Mouse (Mus musculus): ENCODE data around the gene Pramel1. TPM values are rescaled to one million over a fixed set of nuclear protein-coding genes. Genes with fewer than 3 reads are reported as not detected.

Pramel1 gene
- polyA plus RNA-seq, 1 experiment from 2014 or later: not detected

DNA sequence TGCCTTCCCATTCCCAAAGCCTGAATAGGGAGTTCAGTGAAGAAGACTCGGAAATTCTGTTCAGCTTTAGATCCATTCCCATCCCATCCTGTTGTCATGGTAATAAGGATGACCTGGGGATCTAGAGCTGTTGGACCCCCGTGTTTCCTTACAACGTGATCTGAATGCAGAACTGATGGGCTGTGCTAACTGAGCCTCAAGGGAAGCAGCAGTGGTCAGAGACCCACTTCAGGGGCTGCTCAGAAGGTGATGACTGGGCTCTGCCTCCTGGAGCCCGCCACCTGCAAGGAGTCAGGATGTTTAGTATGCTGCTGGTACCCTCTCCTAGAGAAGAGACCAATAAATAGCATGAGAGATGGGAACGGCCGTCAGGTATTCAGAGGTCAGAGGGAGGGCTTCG is 14.7 kb upstream of the Pramel1 start:
- no peak overlapping the region for H3K9ac ChIP-seq (ENCODE audit: low read depth, low read length)
- H3K36me3 ChIP-seq (ENCODE audit: control insufficient read depth, insufficient read depth, low read length): no peaks in the 10 kb centered on the region
- no peak overlapping the region for H3K27ac ChIP-seq (replicated peaks; ENCODE audit: low read depth, low read length)
- peaks cover 10% of the 10 kb centered on the region; the same call in 1 of the 2 replicates for H3K27me3 ChIP-seq (replicated peaks; ENCODE audit: control insufficient read depth, insufficient read depth, low read length)
- H3K9me3 ChIP-seq (ENCODE audit: control insufficient read depth, low read length): no peaks in the 10 kb centered on the region
- H3K4me3 ChIP-seq (ENCODE audit: low read depth, low read length): no peak overlapping the region
- 41% methylated on average over 7 of the region's 7 CpGs for WGBS
- ATAC-seq (ENCODE audit: low read depth) (no peak), DNase-seq (ENCODE audit: low spot score) (no peak)
- no peaks in the 10 kb centered on the region for H3K4me1 ChIP-seq (ENCODE audit: control insufficient read depth, insufficient read depth, low read length)
- no peak overlapping the region for H3K4me2 ChIP-seq (ENCODE audit: low read depth, low read length)

DNA sequence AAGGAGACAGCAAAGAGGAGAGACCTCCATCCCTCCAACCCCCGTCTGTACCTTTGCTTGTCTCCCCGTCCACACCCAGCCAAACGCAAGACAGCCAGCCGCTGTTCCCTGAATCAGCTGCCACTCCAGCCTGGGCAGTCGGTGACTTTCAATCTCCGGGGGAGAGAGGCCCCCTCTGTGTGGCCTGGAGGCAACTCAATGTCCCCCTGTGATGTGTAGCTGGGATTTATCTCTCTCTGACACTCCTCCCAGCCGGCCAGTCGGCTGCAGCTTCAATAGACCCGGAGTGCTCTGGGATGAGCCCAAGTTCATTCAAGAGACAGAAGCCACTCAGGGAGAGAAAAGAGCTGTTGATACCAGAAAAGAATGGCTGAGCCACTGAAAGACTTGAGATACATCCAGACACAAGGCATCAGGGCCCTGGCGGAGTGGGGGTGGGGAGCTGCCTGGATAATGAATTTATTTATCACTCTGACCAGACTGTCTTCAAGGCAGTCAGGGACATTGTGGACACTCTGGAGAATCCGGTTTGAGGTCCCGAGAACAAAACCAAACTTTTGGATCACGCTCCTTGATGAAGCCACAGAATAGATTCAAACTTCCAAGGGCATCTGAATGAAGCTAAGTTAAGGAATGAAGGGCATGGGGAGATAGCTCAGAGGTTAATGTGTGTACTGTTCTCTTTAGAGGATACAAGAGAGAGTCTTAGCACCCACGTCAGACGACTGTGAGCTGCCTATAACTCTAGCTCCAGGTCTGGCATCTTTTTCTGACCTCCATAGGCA is 14.1 kb upstream of the Pramel1 start:
- 30% methylated on average over 15 of the region's 15 CpGs for WGBS

DNA sequence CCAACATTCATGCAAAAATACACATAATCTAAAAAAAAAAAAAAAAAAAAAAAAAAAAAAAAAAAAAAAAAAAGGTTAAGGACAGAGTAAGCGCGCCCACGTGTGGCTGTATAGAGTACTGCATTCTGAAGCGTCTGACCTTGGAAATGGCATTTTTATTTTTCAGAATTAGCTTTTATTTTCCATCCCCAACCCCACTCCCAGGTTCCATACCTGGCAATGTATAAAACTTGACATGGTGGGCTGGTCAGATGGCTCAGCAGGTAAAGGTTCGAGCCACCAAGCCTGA is 13.6 kb upstream of the Pramel1 start:
- no peaks in the 10 kb centered on the region for H3K4me1 ChIP-seq (ENCODE audit: control insufficient read depth, insufficient read depth, low read length)
- H3K36me3 ChIP-seq (ENCODE audit: control insufficient read depth, insufficient read depth, low read length): no peaks in the 10 kb centered on the region
- no peak overlapping the region for H3K4me3 ChIP-seq (ENCODE audit: low read depth, low read length)
- 1% methylated on average over 5 of the region's 5 CpGs for WGBS
- no peak overlapping the region for H3K27ac ChIP-seq (replicated peaks; ENCODE audit: low read depth, low read length)
- no peak for ATAC-seq (ENCODE audit: low read depth)
- no peak overlapping the region for H3K9ac ChIP-seq (ENCODE audit: low read depth, low read length)
- H3K4me2 ChIP-seq (ENCODE audit: low read depth, low read length): no peak overlapping the region
- H3K9me3 ChIP-seq (ENCODE audit: control insufficient read depth, low read length): no peaks in the 10 kb centered on the region
- H3K27me3 ChIP-seq (replicated peaks; ENCODE audit: control insufficient read depth, insufficient read depth, low read length): peaks cover 10% of the 10 kb centered on the region; the same call in 1 of the 2 replicates
- DNase-seq (ENCODE audit: low spot score): peak; percentile 43

More for the DNA sequence above, 14.1 kb upstream of the Pramel1 start:
- DNase-seq (ENCODE audit: low spot score) (peak; percentile 10), ATAC-seq (ENCODE audit: low read depth) (no peak)
- H3K4me1 ChIP-seq (ENCODE audit: control insufficient read depth, insufficient read depth, low read length): no peaks in the 10 kb centered on the region
- H3K27ac ChIP-seq (replicated peaks; ENCODE audit: low read depth, low read length): no peak overlapping the region
- H3K9me3 ChIP-seq (ENCODE audit: control insufficient read depth, low read length): no peaks in the 10 kb centered on the region
- H3K4me3 ChIP-seq (ENCODE audit: low read depth, low read length): no peak overlapping the region
- no peak overlapping the region for H3K9ac ChIP-seq (ENCODE audit: low read depth, low read length)
- no peak overlapping the region for H3K4me2 ChIP-seq (ENCODE audit: low read depth, low read length)
- peaks cover 10% of the 10 kb centered on the region; the same call in 1 of the 2 replicates for H3K27me3 ChIP-seq (replicated peaks; ENCODE audit: control insufficient read depth, insufficient read depth, low read length)
- no peaks in the 10 kb centered on the region for H3K36me3 ChIP-seq (ENCODE audit: control insufficient read depth, insufficient read depth, low read length)

DNA sequence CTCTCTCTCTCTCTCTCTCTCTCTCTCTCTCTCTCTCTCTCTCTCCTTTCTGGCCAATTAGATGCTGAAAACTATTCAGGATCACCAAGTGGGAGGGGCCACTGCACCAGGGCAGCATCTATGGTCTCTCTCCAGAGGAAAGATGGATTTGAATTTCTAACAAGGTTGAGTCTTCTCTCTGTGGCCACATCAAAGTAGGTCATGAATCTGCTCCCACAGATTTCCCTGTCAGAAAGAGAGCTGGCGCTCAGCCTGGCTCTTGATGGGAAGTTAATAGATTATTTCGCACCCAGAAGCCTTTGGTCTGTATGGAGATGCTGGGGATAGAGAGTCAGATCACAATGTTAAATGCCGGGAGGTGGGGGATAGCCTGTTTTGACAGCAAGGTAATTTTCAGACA is 12.1 kb upstream of the Pramel1 start:
- peaks cover 10% of the 10 kb centered on the region; the same call in 1 of the 2 replicates for H3K27me3 ChIP-seq (replicated peaks; ENCODE audit: control insufficient read depth, insufficient read depth, low read length)
- WGBS: 72% methylated on average over 3 of the region's 3 CpGs

DNA sequence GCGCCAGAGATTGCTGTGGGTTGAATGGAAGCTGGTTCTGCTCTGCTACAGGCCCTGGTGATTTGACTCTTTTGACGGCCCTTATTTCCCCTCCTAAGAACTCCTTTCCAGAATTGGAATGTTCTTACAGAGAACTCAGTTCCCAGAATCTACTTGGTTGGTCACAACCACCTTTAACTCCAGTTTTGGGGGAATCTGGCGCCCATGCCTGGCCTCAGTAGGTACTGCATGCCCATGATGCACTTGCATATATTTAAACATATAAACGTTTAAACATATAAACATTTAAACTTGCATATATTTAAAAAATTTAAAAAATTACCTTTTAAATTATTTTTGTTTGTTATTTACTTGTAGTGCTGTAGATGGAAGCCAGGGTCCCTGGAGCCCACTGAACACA is 10.6 kb upstream of the Pramel1 start:
- Histone ChIP-seq H3K4me3 (ENCODE audit: low read depth, low read length) (no peak overlapping the region), H3K4me2 (ENCODE audit: low read depth, low read length) (no peak overlapping the region), H3K36me3 (ENCODE audit: control insufficient read depth, insufficient read depth, low read length) (no peaks in the 10 kb centered on the region), H3K9ac (ENCODE audit: low read depth, low read length) (no peak overlapping the region), H3K27me3 (replicated peaks; ENCODE audit: control insufficient read depth, insufficient read depth, low read length) (peaks cover 10% of the 10 kb centered on the region; the same call in 1 of the 2 replicates), H3K27ac (replicated peaks; ENCODE audit: low read depth, low read length) (no peak overlapping the region), H3K4me1 (ENCODE audit: control insufficient read depth, insufficient read depth, low read length) (no peaks in the 10 kb centered on the region), H3K9me3 (ENCODE audit: control insufficient read depth, low read length) (no peaks in the 10 kb centered on the region)
- no peak for DNase-seq (ENCODE audit: low spot score)
- no peak for ATAC-seq (ENCODE audit: low read depth)
- WGBS: 45% methylated on average over 4 of the region's 4 CpGs

More for the DNA sequence above, 12.1 kb upstream of the Pramel1 start:
- ATAC-seq (ENCODE audit: low read depth): no peak
- Histone ChIP-seq H3K4me2 (ENCODE audit: low read depth, low read length) (no peak overlapping the region), H3K27ac (replicated peaks; ENCODE audit: low read depth, low read length) (no peak overlapping the region), H3K9ac (ENCODE audit: low read depth, low read length) (no peak overlapping the region), H3K36me3 (ENCODE audit: control insufficient read depth, insufficient read depth, low read length) (no peaks in the 10 kb centered on the region), H3K4me1 (ENCODE audit: control insufficient read depth, insufficient read depth, low read length) (no peaks in the 10 kb centered on the region), H3K4me3 (ENCODE audit: low read depth, low read length) (no peak overlapping the region), H3K9me3 (ENCODE audit: control insufficient read depth, low read length) (no peaks in the 10 kb centered on the region)
- DNase-seq (ENCODE audit: low spot score): no peak

DNA sequence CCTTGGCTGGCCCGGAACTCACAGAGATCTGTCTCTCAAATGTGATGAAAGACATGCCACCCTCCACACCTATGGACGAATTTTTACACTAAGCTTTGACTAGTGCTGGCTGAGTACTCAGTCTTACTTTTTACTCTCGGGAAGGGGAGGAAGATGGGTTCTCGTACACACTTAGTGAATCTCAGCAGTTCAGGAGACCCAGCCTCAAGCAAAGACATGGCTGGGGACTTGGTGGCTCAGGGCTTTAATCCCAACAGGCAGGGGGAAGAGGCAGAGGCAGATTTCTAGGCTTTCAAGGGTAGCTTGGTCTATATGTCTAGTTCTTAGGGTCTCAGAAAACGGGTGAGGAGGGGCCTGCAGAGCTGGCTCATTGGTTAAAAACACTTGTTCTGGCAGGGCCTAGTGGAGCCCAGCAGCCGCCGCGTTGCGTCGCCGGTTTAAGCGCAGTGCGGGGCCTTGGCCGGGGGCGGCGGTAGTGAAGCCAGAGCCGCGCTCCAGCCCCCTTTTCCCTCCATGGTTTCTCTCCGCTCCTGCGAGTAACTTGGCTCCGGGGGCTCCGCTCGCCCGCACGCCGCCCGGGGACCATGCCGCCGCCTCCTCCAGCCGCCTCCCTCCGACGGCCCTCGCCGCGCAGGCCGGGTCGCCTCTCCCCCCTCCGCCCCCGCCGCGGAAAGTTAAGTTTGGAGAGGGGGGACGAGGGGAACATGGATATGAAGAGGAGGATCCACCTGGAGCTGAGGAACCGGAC is 5.1 kb upstream of the Pramel1 start:
- peak overlapping the region; percentile 40 for H3K4me3 ChIP-seq (ENCODE audit: low read depth, low read length)
- no peaks in the 10 kb centered on the region for H3K36me3 ChIP-seq (ENCODE audit: control insufficient read depth, insufficient read depth, low read length)
- peaks cover 2% of the 10 kb centered on the region; the same call in 1 of the 2 replicates for H3K9me3 ChIP-seq (ENCODE audit: control insufficient read depth, low read length)
- peak overlapping the region; percentile 61 for H3K9ac ChIP-seq (ENCODE audit: low read depth, low read length)
- DNase-seq (ENCODE audit: low spot score) (peak; percentile 83), ATAC-seq (ENCODE audit: low read depth) (peak; percentile 93)
- no peaks in the 10 kb centered on the region for H3K27me3 ChIP-seq (replicated peaks; ENCODE audit: control insufficient read depth, insufficient read depth, low read length)
- WGBS: 11% methylated on average over 24 of the region's 43 CpGs
- H3K4me2 ChIP-seq (ENCODE audit: low read depth, low read length): peak overlapping the region; percentile 55
- no peak overlapping the region for H3K27ac ChIP-seq (replicated peaks; ENCODE audit: low read depth, low read length)
- H3K4me1 ChIP-seq (ENCODE audit: control insufficient read depth, insufficient read depth, low read length): no peaks in the 10 kb centered on the region

DNA sequence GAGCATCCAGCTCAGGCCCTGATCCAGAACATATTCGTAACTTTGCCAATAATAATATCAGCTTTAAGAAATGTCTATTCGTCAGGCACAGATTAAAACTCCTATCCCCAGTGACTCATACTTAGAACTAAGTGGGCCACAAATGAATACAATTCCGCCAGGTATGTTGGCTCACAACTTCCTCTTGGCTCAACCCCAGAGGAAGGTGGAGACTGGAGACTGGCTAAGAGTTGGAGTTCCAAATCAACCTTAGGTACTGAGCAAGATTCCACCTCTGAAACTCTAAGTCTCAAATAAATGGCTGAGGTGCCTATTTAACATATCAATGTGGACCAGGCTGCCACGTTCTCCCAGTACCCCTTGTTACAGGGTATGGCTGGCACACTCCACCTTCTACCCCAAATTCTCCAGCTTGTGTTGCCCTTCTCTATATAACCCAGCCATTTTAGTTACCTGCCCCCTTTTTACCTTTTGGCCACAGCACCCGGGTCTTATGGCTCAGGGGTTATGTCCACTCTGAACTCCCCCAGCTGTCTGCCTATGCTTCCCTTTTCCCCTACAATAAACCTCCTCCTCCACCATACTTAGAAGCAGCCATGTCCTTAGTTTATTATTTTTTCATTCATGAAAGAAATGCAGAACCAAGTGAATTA is 17.5 kb downstream of the Pramel1 start:
- peak; percentile 2 for DNase-seq (ENCODE audit: low spot score)
- Histone ChIP-seq H3K9ac (ENCODE audit: low read depth, low read length) (peak overlapping the region; percentile 68), H3K9me3 (ENCODE audit: control insufficient read depth, low read length) (peaks cover 15% of the 10 kb centered on the region), H3K27me3 (replicated peaks; ENCODE audit: control insufficient read depth, insufficient read depth, low read length) (no peaks in the 10 kb centered on the region), H3K27ac (replicated peaks; ENCODE audit: low read depth, low read length) (no peak overlapping the region), H3K4me1 (ENCODE audit: control insufficient read depth, insufficient read depth, low read length) (0 out of 2 replicates have a peak, but pooled peaks cover 3% of the 10 kb centered on the region), H3K36me3 (ENCODE audit: control insufficient read depth, insufficient read depth, low read length) (peaks cover 31% of the 10 kb centered on the region), H3K4me2 (ENCODE audit: low read depth, low read length) (peak overlapping the region; percentile 55), H3K4me3 (ENCODE audit: low read depth, low read length) (peak overlapping the region; percentile 53)
- ATAC-seq (ENCODE audit: low read depth): no peak
- WGBS: 71% methylated on average over 5 of the region's 5 CpGs

DNA sequence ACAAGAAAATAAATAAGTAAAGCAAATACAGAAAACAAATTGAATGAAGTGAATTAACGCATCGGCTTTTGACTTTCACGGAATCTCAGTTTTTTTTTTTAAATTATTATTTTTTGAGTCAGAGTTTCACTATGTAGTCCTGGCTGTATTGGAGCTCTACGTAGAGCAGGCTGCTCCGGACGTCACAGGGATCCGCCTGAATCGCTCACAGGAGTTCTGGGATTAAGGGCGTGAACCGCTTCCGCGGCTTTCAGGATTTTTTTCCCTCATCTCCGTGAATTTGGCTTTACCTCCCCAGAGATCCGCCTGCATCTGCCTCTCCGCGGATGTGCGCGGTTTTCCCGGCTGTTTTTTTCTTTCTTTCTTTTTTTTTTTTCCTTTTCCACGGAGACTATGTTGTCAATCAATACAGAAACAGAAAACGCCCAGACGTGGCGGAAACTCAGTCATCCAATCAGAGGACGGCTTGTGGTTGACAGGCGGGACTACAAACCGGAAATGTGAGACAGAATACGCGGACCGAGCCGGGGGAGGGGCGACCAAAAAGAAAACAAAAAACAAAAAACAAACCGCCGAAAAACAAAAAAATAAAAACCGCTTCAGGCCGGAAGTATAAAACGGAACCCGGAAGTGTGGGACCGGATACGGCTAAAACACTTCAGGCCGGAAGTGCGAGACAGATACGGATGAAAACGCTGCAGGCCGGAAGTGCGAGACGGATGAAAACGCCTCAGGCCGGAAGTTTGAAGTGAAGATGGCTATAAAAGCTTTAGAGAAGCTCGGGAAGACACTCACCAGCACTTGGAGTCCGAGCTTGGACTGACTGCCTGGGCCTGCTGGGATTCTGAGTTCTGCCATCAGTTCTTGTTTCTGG is 18.2 kb downstream of the Pramel1 start, which contains the start of gene Pramef8:
Pramef8 (plus strand) TSS at position 208 of the 874 bp plus-strand sequence.
- DNase-seq (ENCODE audit: low spot score): peak; percentile 96
- peak within 1 kb of the TSS; percentile 53 for H3K4me3 ChIP-seq (ENCODE audit: low read depth, low read length)
- peak within 1 kb of the TSS; percentile 68 for H3K9ac ChIP-seq (ENCODE audit: low read depth, low read length)
- WGBS: 1% methylated on average over 50 of the region's 50 CpGs
- H3K4me1 ChIP-seq (ENCODE audit: control insufficient read depth, insufficient read depth, low read length): 0 out of 2 replicates have a peak, but pooled peaks cover 3% of the 10 kb centered on the region
- H3K27me3 ChIP-seq (replicated peaks; ENCODE audit: control insufficient read depth, insufficient read depth, low read length): no peaks in the 10 kb centered on the region
- ATAC-seq (ENCODE audit: low read depth): peak; percentile 95
- peaks cover 15% of the 10 kb centered on the region for H3K9me3 ChIP-seq (ENCODE audit: control insufficient read depth, low read length)
- H3K36me3 ChIP-seq (ENCODE audit: control insufficient read depth, insufficient read depth, low read length): peaks cover 38% of the 10 kb centered on the region
- H3K4me2 ChIP-seq (ENCODE audit: low read depth, low read length): peak within 1 kb of the TSS; percentile 55
- peak within 1 kb of the TSS; percentile 83 for H3K27ac ChIP-seq (replicated peaks; ENCODE audit: low read depth, low read length)
